Mouse (Mus musculus): Measurements from ENCODE around the gene Amz2. TPM values are rescaled to one million over a fixed set of nuclear protein-coding genes. Genes with fewer than 3 reads are reported as not detected.

Amz2 gene
- total RNA-seq, 2 experiments from 2014 or later, result 40.0 to 46.2 TPM

- intact Hi-C loops (cut with DNase I; ENCODE audit: low total_unique reads), result no loop called here
Observed at GRCm38 (mm10) chr11:109456261-109456660, 30.5 kb downstream of the Amz2 start.

GRCm38 (mm10) chr11:109458165-109458564 is 32.4 kb downstream of the Amz2 start:
- intact Hi-C loops (cut with DNase I; ENCODE audit: low total_unique reads), result no loop called here
- DNase-seq, result no peak

More at GRCm38 (mm10) chr11:109456261-109456660, 30.5 kb downstream of the Amz2 start:
- DNase-seq, result no peak

- intact Hi-C loops (cut with DNase I; ENCODE audit: low total_unique reads), result no loop called here
- DNase-seq, result no peak
Observed at GRCm38 (mm10) chr11:109460586-109460985, 34.8 kb downstream of the Amz2 start.

GRCm38 (mm10) chr11:109465068-109465467 is 39.3 kb downstream of the Amz2 start:
- DNase-seq, result no peak
- intact Hi-C loops (cut with DNase I; ENCODE audit: low total_unique reads), result no loop called here

- intact Hi-C loops (cut with DNase I; ENCODE audit: low total_unique reads), result no loop called here
- DNase-seq, result no peak
Observed at GRCm38 (mm10) chr11:109466987-109467386, 41.2 kb downstream of the Amz2 start.

GRCm38 (mm10) chr11:109468133-109468532 is 42.4 kb downstream of the Amz2 start:
- DNase-seq, result no peak
- intact Hi-C loops (cut with DNase I; ENCODE audit: low total_unique reads), result no loop called here

- intact Hi-C loops (cut with DNase I; ENCODE audit: low total_unique reads), result no loop called here
- no peak for DNase-seq
Observed at GRCm38 (mm10) chr11:109470170-109470569, 44.4 kb downstream of the Amz2 start.

GRCm38 (mm10) chr11:109470921-109471861 is 45.4 kb downstream of the Amz2 start:
- intact Hi-C loops (cut with DNase I; ENCODE audit: low total_unique reads), result no loop called here
- DNase-seq, result no peak

GRCm38 (mm10) chr11:109472171-109472691 is 46.5 kb downstream of the Amz2 start:
- intact Hi-C loops (cut with DNase I; ENCODE audit: low total_unique reads), result no loop called here
- DNase-seq, result peak; percentile 39

- intact Hi-C loops (cut with DNase I; ENCODE audit: low total_unique reads), result no loop called here
- no peak for DNase-seq
Observed at GRCm38 (mm10) chr11:109472821-109473170, 47.0 kb downstream of the Amz2 start.

- DNase-seq, result peak; percentile 84
- intact Hi-C loops (cut with DNase I; ENCODE audit: low total_unique reads), result no loop called here
Observed at GRCm38 (mm10) chr11:109473171-109474085, 47.7 kb downstream of the Amz2 start, which contains the start of the genes Arsg and Slc16a6. Gene Arsg (plus strand): TSS chr11:109473374. Gene Slc16a6 (minus strand): TSS chr11:109473598.

- intact Hi-C loops (cut with DNase I; ENCODE audit: low total_unique reads), result no loop called here
- no peak for DNase-seq
Observed at GRCm38 (mm10) chr11:109474086-109474742, 48.5 kb downstream of the Amz2 start.

- intact Hi-C loops (cut with DNase I; ENCODE audit: low total_unique reads), result no loop called here
- no peak for DNase-seq
Observed at GRCm38 (mm10) chr11:109474836-109475235, 49.1 kb downstream of the Amz2 start.

GRCm38 (mm10) chr11:109475717-109476116 is 50.0 kb downstream of the Amz2 start:
- DNase-seq, result no peak
- intact Hi-C loops (cut with DNase I; ENCODE audit: low total_unique reads), result no loop called here

- DNase-seq, result no peak
- intact Hi-C loops (cut with DNase I; ENCODE audit: low total_unique reads), result no loop called here
Observed at GRCm38 (mm10) chr11:109476241-109476640, 50.5 kb downstream of the Amz2 start.

GRCm38 (mm10) chr11:109476653-109477052 is 50.9 kb downstream of the Amz2 start:
- no peak for DNase-seq
- intact Hi-C loops (cut with DNase I; ENCODE audit: low total_unique reads), result no loop called here

- intact Hi-C loops (cut with DNase I; ENCODE audit: low total_unique reads), result no loop called here
- no peak for DNase-seq
Observed at GRCm38 (mm10) chr11:109477606-109478380, 52.0 kb downstream of the Amz2 start.

GRCm38 (mm10) chr11:109479575-109480285 is 54.0 kb downstream of the Amz2 start:
- DNase-seq, result no peak
- intact Hi-C loops (cut with DNase I; ENCODE audit: low total_unique reads), result no loop called here

Data from gastrocnemius, postnatal 14 days (tissue).